Mouse (Mus musculus): ENCODE measurements at regions not wholly inside any gene's neighbourhood (a gene's known extent, or its start where the extent isn't known, plus 50 kb on each side); places are given as distances from the start of the nearest gene placed in this dataset.

GRCm38 (mm10) chr5:101120509-101121201 is 275.1 kb downstream of the Gpat3 start:
- DNase-seq (ENCODE audit: inconsistent ontology term) = peak; percentile 79

DNA sequence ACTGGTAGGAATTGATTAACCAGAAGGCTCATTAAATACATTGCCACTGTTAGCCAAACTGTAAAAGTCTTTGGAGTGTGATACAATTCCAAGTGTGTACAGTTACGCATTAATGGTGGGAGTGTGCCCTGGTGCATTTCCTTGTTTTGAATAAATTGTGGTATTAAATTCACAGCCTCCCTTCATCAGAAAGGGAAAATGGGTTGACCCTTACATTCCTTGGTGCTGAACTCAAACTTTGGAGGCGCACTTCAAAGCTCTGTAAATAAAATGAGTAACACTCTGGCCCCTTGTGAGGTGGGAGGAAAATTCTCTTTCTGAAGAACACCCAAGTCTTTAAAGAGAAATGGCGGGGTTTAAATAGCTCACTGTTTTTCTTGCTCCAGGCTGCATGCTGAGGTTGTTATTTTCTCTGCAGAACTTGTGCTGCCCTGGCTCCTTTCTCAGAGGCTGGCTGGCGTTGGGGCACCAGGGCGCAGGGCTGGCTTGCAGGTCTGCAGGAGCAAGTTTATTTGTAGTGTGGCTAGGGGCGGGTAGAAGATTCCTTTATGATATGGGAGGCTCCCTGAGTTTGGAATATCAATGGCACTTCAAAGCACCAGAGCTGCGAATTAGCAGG is 266.7 kb downstream of the Gpat3 start:
- DNase-seq (ENCODE audit: inconsistent ontology term) = peak; percentile 41

DNA sequence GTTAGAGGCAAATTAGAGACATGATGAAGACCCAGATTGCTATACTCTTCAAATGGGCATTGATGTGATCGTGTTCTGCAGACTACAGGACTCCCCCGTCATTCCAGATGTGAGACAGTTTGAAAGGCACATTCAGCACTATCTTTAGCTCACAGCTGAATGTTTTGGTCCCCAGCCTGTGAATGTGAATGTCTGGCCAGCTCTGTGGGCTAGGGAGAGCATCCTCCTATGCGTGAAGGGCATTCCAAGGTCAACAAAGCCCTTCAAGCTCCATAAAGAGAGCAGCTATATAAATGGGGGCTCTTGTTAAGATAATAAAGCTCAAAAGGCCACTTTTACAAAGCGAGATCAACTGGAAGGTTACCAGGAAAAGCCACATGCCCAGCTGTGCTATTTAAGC is 266.1 kb downstream of the Gpat3 start:
- DNase-seq (ENCODE audit: inconsistent ontology term) = no peak

DNA sequence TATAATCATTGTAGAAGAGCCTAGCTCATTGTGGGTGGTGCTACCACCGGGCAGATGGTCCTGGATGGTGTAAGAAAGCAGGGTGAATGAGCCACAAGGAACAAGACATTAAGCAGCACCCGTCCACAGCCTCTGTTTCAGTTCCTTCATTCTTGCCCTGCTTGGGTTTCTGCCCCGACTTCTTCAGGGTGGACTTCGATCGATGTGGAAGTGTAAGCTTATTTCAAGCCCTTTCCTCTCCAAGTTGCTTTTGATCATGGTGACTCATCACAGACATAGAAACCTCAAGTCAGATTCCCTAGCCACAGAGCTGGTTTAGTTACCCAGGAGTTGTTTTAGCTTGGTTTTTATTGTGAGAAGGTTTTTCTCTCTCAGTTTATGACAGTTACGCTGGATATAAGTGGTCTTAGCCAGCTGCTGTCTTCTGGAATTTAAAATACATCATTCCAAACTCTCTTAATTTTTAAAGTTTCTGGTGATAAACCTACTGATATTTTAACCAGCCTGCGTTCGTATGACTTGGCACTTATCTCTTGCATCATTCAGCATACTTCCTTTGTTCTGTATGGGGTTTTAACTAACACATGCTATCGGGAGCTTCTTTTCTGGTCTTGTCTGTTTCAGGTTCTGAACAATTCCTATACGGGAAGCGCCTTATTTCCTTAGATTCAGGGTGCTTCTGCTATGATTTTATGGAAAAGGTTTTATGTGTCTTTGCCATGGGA is 255.6 kb downstream of the Gpat3 start:
- no peak for DNase-seq (ENCODE audit: inconsistent ontology term)

DNA sequence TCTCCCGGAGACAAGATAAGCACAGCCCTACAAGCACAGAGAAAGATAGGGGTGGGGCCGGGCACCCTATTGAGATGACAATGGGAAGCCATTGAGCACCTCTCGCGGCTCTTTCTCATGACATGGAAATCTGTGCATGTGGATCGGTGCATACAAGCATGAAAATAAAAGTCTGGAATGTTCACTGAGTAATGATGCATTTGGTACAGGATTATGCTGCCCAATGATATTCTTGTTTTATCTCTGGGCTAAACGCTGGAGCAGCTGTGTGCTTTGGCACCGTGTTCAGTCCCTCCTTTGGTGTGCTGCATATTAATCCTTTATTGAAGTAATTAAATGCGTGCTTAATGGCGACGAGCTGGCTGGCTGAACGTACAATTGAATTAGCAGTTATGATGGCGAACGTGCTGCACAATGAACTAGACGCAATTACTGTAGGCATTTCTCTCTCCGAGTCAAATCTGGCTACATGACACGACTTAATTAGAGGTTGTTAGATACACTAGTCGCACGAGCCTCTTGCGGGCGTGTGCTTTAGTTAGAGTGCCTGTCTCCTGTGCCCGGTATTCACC is 245.6 kb downstream of the Gpat3 start:
- DNase-seq (ENCODE audit: inconsistent ontology term) = peak; percentile 60

DNA sequence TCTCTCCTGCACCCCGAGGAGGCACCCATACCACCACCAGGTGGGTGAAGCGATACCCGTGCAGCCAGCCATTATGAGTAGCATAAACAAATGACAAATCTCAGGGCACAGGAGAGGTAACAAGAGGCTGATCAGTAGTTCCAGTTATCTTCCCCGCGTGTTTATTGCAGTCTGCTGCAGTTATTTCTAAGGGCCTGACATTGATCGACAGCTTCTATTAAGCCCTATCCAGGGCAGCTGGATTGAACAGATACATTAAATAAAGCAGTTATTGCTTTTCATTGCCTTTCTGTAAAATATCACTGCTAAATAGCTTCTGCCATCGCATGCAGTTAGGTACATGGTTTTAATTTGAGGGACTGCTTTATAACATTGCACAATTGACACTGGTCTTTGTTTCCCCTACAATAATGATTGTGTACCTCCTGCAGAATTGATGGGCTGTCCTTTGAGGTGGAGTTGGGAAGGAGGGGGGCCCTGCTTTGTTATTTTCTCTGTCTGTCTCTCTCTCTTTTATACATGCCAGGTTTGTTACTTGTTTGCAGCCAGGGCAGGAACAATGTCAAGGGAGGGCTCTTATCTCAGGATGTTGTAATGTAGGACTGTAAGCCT is 245.0 kb downstream of the Gpat3 start:
- no peak for DNase-seq (ENCODE audit: inconsistent ontology term)

DNA sequence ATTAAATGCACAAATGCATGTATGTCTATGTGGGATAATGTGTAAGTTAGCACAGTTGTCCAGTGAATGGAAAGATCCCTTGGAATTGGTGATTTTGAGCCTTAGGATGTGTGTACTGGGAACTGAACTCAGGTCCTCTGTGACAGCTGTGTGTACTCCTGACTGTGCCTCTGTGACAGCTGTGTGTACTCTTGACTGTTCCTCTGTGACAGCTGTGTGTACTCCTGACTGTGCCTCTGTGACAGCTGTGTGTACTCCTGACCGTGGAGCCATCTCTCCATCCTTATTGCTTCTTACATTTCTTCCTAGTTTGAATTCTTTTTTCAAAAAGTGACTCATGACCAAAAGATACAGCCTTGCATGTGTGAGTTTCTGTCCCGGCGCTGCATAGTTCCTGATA is 239.7 kb downstream of the Gpat3 start:
- no peak for DNase-seq (ENCODE audit: inconsistent ontology term)

- peak; percentile 7 for DNase-seq (ENCODE audit: inconsistent ontology term)
These were observed 237.1 kb downstream of the Gpat3 start for GRCm38 (mm10) chr5:101082611-101083010.

DNA sequence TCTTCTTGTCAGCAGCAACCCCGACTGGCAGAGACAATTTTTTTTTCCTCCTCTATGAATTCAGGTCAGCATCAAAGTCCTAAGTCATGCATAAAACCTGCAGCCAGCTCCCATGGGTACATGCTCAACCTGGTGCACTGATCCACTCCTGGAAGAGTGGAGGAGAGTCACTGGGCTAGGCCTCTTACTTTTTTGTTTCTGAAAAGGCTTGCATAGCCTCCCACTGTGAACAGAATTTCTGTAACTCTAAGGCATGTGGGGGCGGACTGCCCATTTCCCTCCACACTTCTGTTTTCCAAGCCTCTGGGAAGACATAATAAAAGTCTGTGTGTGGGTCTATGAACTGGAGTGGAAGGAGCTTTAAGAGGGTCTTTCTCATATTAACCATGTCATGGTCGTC is 218.8 kb downstream of the Gpat3 start:
- DNase-seq (ENCODE audit: inconsistent ontology term) = no peak

DNA sequence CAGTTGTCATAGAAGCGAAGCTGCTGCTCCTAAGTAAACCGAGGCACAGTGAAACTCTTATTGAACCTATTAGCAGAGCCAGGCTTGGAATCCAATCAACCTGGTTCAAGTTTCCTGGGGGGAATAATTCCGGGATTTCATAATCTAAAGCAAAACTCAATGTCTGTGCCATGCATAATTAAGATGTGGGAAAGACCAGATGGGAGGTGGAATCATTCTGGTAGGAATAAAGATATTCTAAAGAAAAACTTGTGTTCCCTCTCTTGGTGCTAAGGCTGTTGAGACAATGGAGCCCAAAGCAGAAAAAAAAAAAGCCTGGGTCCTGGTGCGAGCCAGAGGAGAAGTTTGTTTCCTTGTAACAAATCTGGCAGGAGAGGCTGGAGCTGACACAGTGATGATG is 217.7 kb downstream of the Gpat3 start:
- DNase-seq (ENCODE audit: inconsistent ontology term) = no peak

GRCm38 (mm10) chr5:101051591-101051990 is 206.1 kb downstream of the Gpat3 start:
- no peak for DNase-seq (ENCODE audit: inconsistent ontology term)

DNA sequence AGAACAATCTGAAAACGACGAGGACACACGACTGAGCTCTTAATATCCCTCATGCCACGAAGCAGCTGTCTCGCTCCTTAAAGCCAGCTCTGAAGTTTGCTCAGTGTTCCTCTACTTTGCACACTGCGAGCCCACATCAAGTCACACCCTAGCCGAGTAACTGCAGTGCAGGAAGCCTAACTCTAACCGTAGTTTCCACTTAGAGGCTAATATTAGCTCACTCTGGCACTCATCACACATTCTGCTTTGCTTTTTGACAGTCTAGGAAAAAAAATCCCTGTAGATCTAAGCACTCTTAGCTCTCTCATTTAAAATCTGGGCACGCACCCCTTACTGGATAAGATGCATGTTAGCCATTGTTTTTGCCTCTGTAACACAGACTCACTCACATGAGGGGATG is 195.0 kb downstream of the Gpat3 start:
- DNase-seq (ENCODE audit: inconsistent ontology term) = no peak

DNA sequence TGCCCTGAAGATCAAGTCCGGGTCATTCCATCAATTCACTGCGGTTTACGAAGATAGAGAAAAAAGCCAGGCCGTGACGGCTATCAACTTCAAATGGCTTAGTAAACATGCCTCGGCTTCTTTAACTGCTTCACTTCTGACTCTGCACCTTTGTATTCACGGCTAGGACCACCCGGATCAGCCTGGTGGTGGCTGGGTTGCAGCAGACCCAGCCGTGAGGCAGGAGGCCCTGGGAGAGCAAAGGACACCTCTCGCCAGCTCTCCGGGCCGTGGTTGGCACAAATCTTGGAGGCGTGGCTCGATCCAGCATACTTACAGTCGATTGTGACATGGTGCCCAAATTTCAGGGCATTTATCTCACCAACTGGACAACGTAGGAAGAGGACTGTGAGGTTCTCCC is 187.5 kb downstream of the Gpat3 start:
- no peak for DNase-seq (ENCODE audit: inconsistent ontology term)

GRCm38 (mm10) chr5:101032147-101032900 is 186.8 kb downstream of the Gpat3 start:
- no peak for DNase-seq (ENCODE audit: inconsistent ontology term)

DNA sequence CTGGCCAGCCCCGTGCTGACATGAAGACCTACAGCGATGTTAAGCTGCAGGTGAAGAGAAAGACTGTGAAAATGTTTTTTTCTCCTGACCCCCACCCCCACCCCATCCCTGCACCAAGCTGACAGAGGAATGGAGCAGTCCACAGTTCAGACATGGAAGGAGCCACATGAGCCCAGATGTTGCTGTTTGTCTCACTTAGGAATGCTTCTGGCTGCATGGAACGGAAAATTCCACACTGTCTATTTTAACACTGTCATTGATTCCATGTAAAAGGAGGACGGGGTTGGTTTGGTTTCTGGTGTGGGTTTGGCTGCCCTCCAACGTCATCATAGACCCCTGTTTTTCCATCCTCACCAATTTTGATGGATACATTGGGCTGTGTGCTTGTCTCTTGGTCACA is 179.3 kb downstream of the Gpat3 start:
- no peak for DNase-seq (ENCODE audit: inconsistent ontology term)

DNA sequence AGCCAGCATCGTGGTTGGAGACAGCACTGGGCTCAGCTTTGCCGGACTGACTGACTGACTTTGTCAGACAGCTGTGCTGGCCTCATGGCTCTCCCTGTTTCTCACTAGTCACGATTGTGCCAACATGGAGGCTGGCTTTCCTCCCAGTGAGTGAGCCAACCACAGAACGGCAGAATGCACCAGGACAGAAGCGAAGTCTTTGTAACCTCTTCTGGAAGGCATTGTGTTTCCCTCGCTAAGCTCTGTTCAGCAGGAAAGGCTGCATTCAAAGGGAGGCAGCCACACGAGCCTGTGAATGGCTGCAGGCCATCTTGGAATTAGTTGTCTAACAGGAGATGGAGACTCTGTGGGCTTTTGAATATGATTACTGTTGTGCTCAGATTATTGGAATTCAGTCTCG is 178.3 kb downstream of the Gpat3 start:
- peak; percentile 93 for DNase-seq (ENCODE audit: inconsistent ontology term)

DNA sequence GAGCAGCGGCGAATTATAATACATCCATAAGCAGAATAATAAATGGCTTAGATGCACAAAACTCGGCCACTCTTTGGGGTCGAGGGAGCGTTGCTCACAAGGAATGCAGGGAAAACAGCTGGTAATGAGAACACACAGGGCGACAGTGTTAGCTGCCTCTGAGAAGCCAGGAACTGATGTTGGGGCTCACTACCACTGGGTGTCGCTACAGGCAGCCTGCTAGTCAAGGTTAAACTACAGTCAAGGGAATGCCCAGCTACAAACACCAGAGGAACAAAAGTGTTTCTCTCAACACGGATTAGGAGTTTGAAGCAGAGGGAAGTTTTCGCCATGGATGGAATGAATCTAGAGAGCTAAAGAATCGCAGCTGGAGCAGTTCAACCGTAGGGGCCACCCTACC is 175.3 kb downstream of the Gpat3 start:
- peak; percentile 57 for DNase-seq (ENCODE audit: inconsistent ontology term)

DNA sequence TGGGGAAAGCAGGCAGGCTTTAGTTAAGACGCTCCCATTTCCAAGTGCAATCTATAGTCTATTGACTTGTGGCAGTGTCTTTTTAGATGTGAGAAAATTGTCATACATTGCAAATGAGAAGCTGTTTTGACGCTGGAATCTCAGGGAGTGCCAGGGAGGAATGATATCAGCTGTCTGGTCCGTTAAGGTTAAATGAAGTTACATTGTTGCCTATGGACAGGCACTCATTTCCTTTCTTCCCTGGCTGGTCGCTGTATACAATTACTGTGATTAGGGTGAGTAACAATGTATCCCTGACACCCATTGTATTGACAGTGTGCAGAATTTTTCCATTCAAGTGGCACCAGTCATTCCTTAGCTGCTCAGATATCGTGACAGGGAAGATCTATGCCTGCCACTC is 168.3 kb downstream of the Gpat3 start:
- no peak for DNase-seq (ENCODE audit: inconsistent ontology term)

GRCm38 (mm10) chr5:101005216-101005615 is 159.7 kb downstream of the Gpat3 start:
- DNase-seq (ENCODE audit: inconsistent ontology term) = no peak

- no peak for DNase-seq (ENCODE audit: inconsistent ontology term)
These were observed 154.9 kb downstream of the Gpat3 start for GRCm38 (mm10) chr5:101000436-101000835.

DNA sequence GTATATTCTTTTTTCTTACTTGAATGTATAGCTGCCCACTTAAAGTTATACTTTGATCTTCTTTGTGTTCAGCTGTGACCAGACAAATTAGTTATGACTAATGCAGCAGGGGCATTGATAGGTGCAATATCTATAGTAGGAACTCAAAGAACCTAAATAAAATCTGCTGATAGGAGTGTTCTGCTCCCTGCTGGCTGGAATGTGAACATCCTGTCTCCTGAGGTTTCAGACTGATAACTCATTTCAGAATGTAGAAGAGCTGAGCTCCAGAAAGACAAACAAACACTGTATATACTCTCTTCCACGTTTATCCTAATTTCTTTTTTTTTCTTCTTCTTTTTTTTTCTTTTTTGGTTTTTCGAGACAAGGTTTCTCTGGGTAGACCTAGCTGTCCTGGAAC is 146.9 kb downstream of the Gpat3 start:
- no peak for DNase-seq (ENCODE audit: inconsistent ontology term)

DNA sequence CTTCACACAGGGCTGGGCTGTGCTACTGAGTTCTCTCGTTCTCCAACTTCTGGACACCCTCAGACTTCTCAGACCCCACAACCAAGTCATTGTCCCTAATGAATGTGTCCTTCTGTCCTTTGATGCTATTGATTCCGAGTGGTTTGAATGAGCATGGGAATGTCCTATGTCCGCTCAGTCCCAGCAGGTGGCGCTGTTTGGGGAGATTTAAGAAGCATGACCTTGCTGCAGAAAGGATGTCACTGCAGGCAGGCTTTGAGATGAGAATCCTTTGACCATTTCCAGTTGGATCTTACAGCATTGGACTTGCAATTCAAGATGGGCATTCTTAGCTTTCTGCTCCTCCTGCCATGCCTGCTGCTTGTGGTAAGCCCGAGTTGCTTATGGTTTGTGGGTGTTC is 146.1 kb downstream of the Gpat3 start:
- peak; percentile 22 for DNase-seq (ENCODE audit: inconsistent ontology term)

All from Muller cell, postnatal 12 days (primary cell).